Mouse (Mus musculus): ENCODE data around the gene Vegfc.

Gene Vegfc

DNA sequence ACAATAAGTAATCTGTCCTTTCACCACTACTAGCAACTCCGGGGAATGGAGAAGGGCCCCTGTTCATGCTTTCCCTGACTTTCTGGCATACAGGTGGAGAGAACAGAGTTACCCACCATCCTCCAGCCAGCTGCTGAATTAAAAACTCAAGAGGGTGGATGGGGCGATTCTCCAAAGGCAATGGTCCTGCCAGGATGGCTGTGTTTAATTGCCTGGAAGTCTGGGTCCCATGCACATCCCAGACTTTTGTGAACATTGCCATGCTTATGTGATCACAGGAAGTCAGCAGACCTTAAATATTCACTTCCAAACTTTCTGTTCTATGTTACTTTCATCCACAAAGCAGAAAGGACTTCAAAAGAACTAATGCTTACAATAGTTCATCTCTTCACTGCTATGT lies 107.9 kb downstream of the Vegfc start:
- in situ Hi-C loops (cut with MboI; ENCODE audit: low sequenced_read_pairs): no loop called here

DNA sequence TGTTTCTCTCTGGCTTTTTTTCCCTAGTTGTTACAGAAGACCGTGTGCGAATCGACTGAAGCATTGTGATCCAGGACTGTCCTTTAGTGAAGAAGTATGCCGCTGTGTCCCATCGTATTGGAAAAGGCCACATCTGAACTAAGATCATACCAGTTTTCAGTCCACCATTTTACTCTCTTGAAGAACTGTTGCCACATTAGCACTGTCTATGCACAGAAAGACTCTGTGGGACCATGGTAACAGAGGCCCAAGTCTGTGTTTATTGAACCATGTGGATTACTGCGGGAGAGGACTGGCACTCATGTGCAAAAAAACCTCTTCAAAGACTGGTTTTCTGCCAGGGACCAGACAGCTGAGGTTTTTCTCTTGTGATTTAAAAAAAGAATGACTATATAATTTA lies 108.5 kb downstream of the Vegfc start:
- in situ Hi-C loops (cut with MboI; ENCODE audit: low sequenced_read_pairs): no loop called here

DNA sequence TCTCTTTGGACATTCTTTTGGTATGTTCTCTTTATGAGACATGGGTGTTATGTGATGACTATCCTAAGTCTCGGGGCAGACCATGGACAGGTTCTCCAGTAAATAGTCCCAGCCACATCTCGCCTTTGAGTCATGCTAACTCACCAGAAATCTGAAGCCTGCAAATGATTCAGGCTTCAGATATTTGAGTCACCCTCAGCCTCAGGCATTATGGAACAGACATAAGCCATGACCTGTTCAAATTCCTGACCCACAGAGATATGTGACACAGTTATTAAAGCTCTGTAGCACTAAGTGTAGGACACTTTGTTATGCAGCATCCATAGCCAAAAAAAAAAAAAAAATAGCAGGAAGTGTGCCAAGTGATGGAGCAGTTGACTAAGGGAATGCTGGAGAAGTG lies 138.8 kb downstream of the Vegfc start:
- in situ Hi-C loops (cut with MboI; ENCODE audit: low sequenced_read_pairs): no loop called here

DNA sequence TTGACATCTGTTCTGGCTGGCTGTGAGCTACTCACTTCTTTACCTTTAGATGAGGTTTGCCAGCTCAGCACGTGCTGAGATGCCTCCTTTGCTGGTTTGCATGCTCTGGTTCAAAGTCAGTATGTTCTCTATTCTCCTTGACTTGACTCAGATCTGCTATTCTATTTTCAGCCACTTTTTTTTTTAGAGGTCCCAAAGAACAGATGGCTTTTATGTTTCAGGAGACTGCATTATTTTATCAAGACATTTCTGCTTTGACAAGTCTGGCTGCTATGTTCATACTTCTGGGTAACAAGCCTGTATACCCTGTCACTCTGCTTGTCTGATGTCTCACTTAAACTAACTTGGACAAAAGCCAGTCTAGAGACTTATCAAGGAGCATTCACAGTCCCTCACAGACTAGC lies 151.4 kb downstream of the Vegfc start:
- in situ Hi-C loops (cut with MboI; ENCODE audit: low sequenced_read_pairs): no loop called here

DNA sequence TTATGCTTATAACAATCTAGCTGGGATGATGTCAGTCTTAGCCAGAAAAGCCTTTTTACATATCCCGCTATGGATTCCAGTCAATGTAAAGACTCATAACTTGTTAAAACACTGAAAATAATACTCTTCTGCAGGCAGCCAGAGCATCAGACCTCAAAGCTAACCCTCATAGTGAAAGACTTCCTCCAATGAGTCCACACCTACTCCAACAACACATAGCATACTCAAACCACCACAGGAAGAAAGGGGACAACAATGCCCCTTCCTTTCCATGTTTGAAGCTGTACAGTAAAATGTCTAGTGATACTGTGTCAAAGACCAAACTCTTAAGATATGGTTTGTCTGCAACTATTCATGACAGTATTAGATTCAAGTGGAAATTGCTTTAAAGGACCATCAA lies 153.2 kb downstream of the Vegfc start:
- in situ Hi-C loops (cut with MboI; ENCODE audit: low sequenced_read_pairs): no loop called here

DNA sequence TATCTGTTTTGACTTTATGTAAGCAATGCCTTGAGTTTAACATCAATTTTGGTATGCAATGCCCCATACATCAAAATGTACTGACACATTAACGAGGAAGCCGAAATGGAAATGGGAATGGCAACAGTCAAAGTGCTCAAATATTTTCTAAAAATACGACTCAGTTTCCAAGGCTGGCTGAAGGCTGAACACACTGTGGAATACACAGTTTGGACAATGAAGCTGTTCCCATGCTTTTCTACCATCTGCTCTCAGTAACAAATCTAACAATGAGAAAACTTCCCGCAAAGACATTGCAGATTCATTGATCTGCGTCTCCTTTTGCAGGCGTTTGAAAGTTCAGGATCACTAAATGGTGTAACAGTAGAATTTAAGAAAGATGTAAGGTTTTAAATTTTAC lies 155.9 kb downstream of the Vegfc start:
- in situ Hi-C loops (cut with MboI; ENCODE audit: low sequenced_read_pairs): no loop called here
